Mouse (Mus musculus) midbrain, embryonic 11.5 days (tissue): ENCODE measurements at regions not wholly inside any gene's neighbourhood (a gene's known extent, or its start where the extent isn't known, plus 50 kb on each side); places are given as distances from the start of the nearest gene placed in this dataset.

Experiments
- ATAC-seq: fragments of 200-750 bp; cut with Nextera tagmentation; 2 replicates; pipeline ENCODE4 v1.8.0; 2017; ENCODE audit warnings: moderate TSS enrichment, moderate library complexity; ENCODE audit not compliant: low FRiP score
- DNase-seq: peaks from one replicate; pipeline ENCODE4 v3.0.0; 2015; ENCODE audit warnings: low spot score; ENCODE audit errors: missing footprints
- H3K27ac ChIP-seq: fragments of 300-500 bp; sonication (generic); 2 replicates; pipeline ENCODE4 v1.5.1; 2014; ENCODE audit warnings: low read depth, low read length
- H3K27me3 ChIP-seq: fragments of 300-500 bp; sonication (generic); 2 replicates; pipeline ENCODE4 v1.6.1; 2014; ENCODE audit warnings: mild to moderate bottlenecking, low read length, moderate library complexity, mixed read lengths; ENCODE audit not compliant: control insufficient read depth, insufficient read depth
- H3K36me3 ChIP-seq: fragments of 300-500 bp; sonication (generic); 2 replicates; pipeline ENCODE4 v1.6.1; 2014; ENCODE audit warnings: mild to moderate bottlenecking, low read length, moderate library complexity, mixed read lengths; ENCODE audit not compliant: control insufficient read depth, insufficient read depth
- H3K4me1 ChIP-seq: fragments of 300-500 bp; sonication (generic); 2 replicates; pipeline ENCODE4 v1.6.1; 2014; ENCODE audit warnings: low read length; ENCODE audit not compliant: control insufficient read depth, insufficient read depth
- H3K4me2 ChIP-seq: fragments of 300-500 bp; sonication (generic); 2 replicates; pipeline ENCODE4 v1.6.1; 2014; ENCODE audit warnings: mild to moderate bottlenecking, moderate library complexity
- H3K4me3 ChIP-seq: fragments of 300-500 bp; sonication (generic); 2 replicates; pipeline ENCODE4 v1.5.1; 2014; ENCODE audit warnings: low read depth, low read length
- H3K9ac ChIP-seq: fragments of 300-500 bp; sonication (generic); 2 replicates; pipeline ENCODE4 v1.6.1; 2014; ENCODE audit warnings: low read length
- H3K9me3 ChIP-seq: fragments of 300-500 bp; sonication (generic); 2 replicates; pipeline ENCODE4 v1.6.1; 2016; ENCODE audit warnings: low read length; ENCODE audit not compliant: control insufficient read depth
- WGBS: fragments of 180-500 bp; shearing (Covaris S2); extraction: QIAGEN DNeasy Blood & Tissue Kit; methylation state at CpG from one replicate; pipeline ENCODE4 v1.1.7; 2014; 5-methylcytosine and 5-hydroxymethylcytosine counted together

DNA sequence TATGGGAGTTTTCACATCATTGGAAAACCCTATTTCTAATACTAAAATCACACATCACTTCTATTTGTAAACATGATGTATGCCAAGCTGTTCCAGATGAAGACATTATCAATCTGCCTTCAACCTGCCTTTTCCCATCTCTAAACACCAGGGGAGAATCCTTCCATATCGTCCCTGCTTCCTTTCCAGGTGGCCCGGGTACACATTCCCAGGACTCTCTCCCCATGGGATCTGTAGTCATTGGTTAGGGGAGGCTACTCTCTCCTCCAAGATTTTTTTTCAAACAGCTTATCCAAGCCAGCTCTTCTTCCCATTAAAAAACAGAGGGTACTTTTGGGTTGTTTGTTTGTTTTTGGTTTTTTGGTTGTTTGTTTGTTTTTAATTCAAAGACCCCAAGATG lies 650.7 kb downstream of the Tlr4 start:
- Histone ChIP-seq H3K4me1 (no peaks in the 10 kb centered on the region), H3K27me3 (no peaks in the 10 kb centered on the region), H3K4me2 (no peak overlapping the region), H3K9ac (no peak overlapping the region), H3K9me3 (no peaks in the 10 kb centered on the region), H3K36me3 (no peaks in the 10 kb centered on the region), H3K4me3 (no peak overlapping the region), H3K27ac (no peak overlapping the region)
- DNase-seq (no peak), ATAC-seq (no peak)
- WGBS: 47% methylated on average over 2 of the region's 2 CpGs

DNA sequence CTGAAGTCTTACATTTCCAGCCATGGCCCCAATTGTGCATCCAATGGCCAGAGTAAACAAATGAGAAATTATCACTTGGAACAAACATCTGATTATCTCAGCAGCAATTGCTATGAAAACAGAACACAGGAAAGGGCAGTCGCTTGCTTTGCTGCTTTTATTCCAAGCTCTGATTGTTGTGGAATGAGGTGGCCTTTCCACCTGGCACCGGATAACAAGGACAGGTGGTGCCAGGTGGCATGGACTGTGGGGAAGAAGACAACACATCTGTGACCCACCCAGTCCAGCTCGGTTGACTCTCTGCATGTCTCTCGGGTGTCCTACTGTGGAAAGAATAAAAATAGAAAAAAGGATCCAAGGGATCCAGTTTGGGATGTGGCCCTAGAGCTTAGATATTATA lies 694.9 kb downstream of the Tlr4 start:
- 85% methylated on average over 4 of the region's 4 CpGs for WGBS
- Histone ChIP-seq H3K4me2 (no peak overlapping the region), H3K27me3 (no peaks in the 10 kb centered on the region), H3K9ac (no peak overlapping the region), H3K4me3 (no peak overlapping the region), H3K9me3 (no peaks in the 10 kb centered on the region), H3K4me1 (no peaks in the 10 kb centered on the region), H3K27ac (no peak overlapping the region), H3K36me3 (no peaks in the 10 kb centered on the region)
- no peak for DNase-seq
- ATAC-seq: no peak

DNA sequence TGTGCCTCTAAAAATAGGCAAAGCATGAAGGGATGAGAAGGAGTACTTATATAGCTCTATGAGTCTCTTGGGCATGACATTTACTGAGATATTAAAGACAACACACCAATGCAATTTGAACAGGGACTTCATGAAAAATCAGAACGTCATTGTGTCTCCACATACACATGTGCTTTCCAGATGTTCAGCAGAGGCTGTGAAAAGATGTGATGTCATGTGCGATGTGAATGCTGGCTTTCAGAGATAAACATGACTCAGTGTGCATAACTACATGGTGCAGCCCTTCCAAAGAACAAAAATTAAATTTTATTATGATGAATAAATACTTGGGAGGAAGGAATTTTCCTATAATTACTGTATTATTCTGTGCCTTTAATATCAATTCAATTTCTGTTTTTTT lies 695.8 kb downstream of the Tlr4 start:
- Histone ChIP-seq H3K27me3 (no peaks in the 10 kb centered on the region), H3K36me3 (no peaks in the 10 kb centered on the region), H3K27ac (no peak overlapping the region), H3K9ac (no peak overlapping the region), H3K9me3 (no peaks in the 10 kb centered on the region), H3K4me3 (no peak overlapping the region), H3K4me1 (no peaks in the 10 kb centered on the region), H3K4me2 (no peak overlapping the region)
- WGBS: 75% methylated on average over 2 of the region's 2 CpGs
- DNase-seq (no peak), ATAC-seq (no peak)

DNA sequence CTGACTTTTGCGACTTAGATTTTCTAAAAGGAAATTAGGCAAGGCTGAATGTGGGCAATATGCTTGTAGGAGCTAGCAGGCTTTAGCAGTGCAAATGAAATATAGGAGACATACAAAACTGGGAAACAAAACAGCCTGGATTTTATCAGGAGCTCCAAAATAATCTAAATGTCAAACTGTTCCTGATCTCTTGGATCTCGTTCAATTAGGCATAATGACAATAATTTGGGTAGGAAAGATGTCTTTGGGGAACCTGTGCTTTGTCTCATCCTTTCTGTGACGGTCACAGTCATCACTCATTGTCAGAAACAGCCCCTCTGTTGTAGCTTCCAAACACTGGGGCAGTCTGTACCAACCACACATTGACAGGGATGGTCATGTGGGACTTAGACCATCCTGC lies 702.2 kb downstream of the Tlr4 start:
- Histone ChIP-seq H3K9me3 (no peaks in the 10 kb centered on the region), H3K4me2 (no peak overlapping the region), H3K9ac (no peak overlapping the region), H3K4me3 (no peak overlapping the region), H3K27me3 (no peaks in the 10 kb centered on the region), H3K36me3 (no peaks in the 10 kb centered on the region), H3K27ac (no peak overlapping the region), H3K4me1 (no peaks in the 10 kb centered on the region)
- ATAC-seq (no peak), DNase-seq (no peak)
- 85% methylated on average over 3 of the region's 3 CpGs for WGBS

DNA sequence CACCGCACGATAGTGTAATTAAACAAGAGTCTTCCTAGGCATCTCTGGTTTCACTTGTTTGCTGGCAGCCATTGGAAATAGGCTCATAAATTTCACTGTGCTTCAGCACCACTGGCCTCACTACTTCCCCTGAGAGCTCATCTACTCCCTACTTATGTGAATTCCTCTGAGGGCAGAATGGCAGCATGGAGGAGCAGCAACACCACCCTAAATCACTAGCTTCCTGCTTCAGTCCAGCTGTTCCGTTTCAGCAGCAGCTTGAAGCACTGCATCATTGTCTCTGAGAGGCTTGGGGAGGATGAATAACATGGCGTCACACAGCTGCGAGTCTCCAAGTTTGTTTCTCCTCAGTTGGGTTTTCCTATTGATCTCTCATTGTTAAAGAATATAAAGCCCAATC lies 712.1 kb downstream of the Tlr4 start:
- no peak overlapping the region for H3K27ac ChIP-seq
- WGBS: 81% methylated on average over 5 of the region's 5 CpGs
- no peak overlapping the region for H3K4me2 ChIP-seq
- DNase-seq (no peak), ATAC-seq (no peak)
- H3K9ac ChIP-seq: no peak overlapping the region
- H3K4me3 ChIP-seq: no peak overlapping the region
- H3K36me3 ChIP-seq: no peaks in the 10 kb centered on the region
- no peaks in the 10 kb centered on the region for H3K4me1 ChIP-seq
- H3K27me3 ChIP-seq: no peaks in the 10 kb centered on the region
- H3K9me3 ChIP-seq: no peaks in the 10 kb centered on the region

DNA sequence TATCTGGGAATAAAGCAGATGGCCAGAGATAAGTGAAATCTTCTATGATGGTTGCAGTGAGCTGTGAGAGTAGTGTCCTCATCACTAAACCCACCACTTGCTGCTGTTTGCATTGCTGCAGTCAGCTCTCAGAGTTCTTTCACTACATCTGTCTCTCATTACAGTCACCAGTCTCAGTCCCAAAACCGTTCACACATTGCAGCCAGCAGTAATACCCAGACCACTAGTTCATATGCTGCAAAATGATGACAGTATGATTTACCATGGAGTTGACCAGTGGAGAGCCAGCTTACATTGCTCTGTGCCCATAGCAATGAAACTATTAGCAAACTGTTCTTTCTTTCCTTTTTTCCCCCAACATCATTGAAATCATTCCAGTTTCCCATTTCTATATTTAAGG lies 718.6 kb downstream of the Tlr4 start:
- H3K9ac ChIP-seq: no peak overlapping the region
- WGBS: 83% methylated on average over 1 of the region's 1 CpGs
- no peak for ATAC-seq
- H3K27me3 ChIP-seq: no peaks in the 10 kb centered on the region
- no peak overlapping the region for H3K27ac ChIP-seq
- no peaks in the 10 kb centered on the region for H3K9me3 ChIP-seq
- no peaks in the 10 kb centered on the region for H3K4me1 ChIP-seq
- H3K4me2 ChIP-seq: no peak overlapping the region
- DNase-seq: no peak
- no peak overlapping the region for H3K4me3 ChIP-seq
- H3K36me3 ChIP-seq: no peaks in the 10 kb centered on the region

DNA sequence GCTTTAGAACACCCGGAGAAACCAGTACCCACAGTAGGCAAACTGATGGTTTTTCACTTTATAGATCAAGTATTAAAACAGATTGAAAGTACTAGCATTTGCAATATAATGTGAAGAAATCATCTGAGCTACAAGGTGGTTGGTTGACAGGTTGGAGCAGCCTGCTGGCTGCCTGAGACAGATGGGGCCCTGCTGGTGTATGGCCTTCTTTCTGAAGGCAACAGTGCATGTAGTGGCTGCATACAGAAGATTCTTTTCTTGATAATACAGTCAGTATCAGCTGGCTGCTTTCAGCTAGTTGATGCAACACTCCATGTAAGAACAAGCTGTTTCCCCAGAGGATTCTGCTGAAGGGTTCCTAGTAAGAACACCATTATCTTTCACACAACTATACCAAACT lies 720.6 kb downstream of the Tlr4 start:
- 92% methylated on average over 1 of the region's 1 CpGs for WGBS
- no peaks in the 10 kb centered on the region for H3K4me1 ChIP-seq
- H3K9ac ChIP-seq: no peak overlapping the region
- no peak for DNase-seq
- H3K4me3 ChIP-seq: no peak overlapping the region
- no peaks in the 10 kb centered on the region for H3K9me3 ChIP-seq
- H3K27me3 ChIP-seq: no peaks in the 10 kb centered on the region
- H3K27ac ChIP-seq: no peak overlapping the region
- no peak for ATAC-seq
- H3K4me2 ChIP-seq: no peak overlapping the region
- H3K36me3 ChIP-seq: no peaks in the 10 kb centered on the region

DNA sequence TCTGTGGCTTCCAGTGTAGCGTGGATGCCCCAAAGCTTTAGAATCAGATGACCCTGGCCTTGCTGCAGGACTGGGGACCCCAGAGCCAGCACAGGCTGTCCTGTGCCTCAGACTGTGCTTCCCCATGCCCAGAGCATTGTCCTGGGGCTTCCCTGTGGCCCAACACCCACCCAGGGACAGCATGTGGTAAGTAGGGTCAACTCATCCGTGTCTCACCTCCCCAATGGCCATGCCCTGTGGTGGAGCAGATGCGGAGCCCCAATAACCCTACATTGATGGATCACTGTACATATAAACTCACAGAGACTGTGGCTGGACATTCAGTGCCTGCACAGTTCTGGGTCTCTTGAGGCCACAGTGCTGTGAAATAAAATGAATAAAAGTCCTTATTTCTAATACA lies 726.1 kb downstream of the Tlr4 start:
- Histone ChIP-seq H3K27me3 (no peaks in the 10 kb centered on the region), H3K27ac (no peak overlapping the region), H3K4me2 (no peak overlapping the region), H3K9ac (no peak overlapping the region), H3K36me3 (no peaks in the 10 kb centered on the region), H3K4me3 (no peak overlapping the region), H3K4me1 (no peaks in the 10 kb centered on the region), H3K9me3 (no peaks in the 10 kb centered on the region)
- no peak for DNase-seq
- WGBS: 83% methylated on average over 3 of the region's 3 CpGs
- ATAC-seq: no peak

DNA sequence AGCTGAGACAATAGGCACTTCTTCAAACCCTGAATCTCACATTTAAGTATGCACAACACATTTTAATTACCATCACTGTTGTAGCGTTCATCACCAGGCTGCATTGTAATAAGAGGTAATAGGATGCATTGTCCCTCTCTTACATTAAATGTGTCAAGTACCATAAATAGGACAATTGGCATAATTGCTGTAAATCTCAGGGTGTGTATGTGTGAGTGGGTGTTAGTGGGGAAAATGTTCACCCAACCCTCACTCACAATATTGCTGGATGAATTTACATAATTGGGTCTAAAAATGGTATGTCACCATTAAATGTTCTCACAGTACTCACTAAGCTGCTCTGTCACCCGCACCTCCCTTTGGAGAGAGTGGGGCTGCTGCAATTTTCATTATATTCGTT lies 747.4 kb downstream of the Tlr4 start:
- ATAC-seq: no peak

DNA sequence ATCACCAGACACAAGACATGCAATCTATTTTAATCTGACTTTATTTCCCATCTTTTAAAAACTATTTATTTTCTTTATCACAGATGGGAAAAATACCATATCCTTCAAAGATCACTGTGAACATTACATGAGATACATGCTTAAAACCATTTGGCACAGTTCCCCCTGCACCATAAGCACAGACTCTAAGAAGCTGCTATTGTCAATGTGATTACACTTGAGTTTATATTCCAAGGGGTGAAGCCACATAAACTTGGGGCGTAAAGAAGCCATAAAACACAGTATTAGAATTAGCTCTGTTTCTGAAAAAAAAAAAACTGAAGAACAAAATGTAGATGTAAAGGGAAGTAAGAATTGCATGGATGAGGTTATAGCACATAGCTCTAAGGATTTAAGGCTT lies 762.1 kb downstream of the Tlr4 start:
- Histone ChIP-seq H3K4me3 (no peak overlapping the region), H3K4me2 (no peak overlapping the region), H3K9ac (no peak overlapping the region), H3K27me3 (no peaks in the 10 kb centered on the region), H3K36me3 (no peaks in the 10 kb centered on the region), H3K9me3 (no peaks in the 10 kb centered on the region), H3K4me1 (no peaks in the 10 kb centered on the region), H3K27ac (no peak overlapping the region)
- WGBS: 86% methylated on average over 1 of the region's 1 CpGs
- ATAC-seq (no peak), DNase-seq (no peak)

More for the DNA sequence above, 747.4 kb downstream of the Tlr4 start:
- H3K27ac ChIP-seq: no peak overlapping the region
- 84% methylated on average over 3 of the region's 3 CpGs for WGBS
- no peaks in the 10 kb centered on the region for H3K27me3 ChIP-seq
- H3K9ac ChIP-seq: no peak overlapping the region
- no peak overlapping the region for H3K4me3 ChIP-seq
- H3K36me3 ChIP-seq: no peaks in the 10 kb centered on the region
- H3K4me2 ChIP-seq: no peak overlapping the region
- H3K9me3 ChIP-seq: no peaks in the 10 kb centered on the region
- DNase-seq: no peak
- H3K4me1 ChIP-seq: no peaks in the 10 kb centered on the region
